Mouse (Mus musculus): Measurements from ENCODE around the gene Cd52. TPM values are rescaled to one million over a fixed set of nuclear protein-coding genes. Genes with fewer than 3 reads are reported as not detected.
A peak's percentile ranks its signal among the peaks of the same experiment; 100 is the strongest.

Gene Cd52
- total and polyA plus RNA-seq, 2 experiments from 2014 or later: 2.7 TPM; not detected in 1

- 63% methylated on average over 2 of the region's 2 CpGs for WGBS
- DNase-seq (ENCODE audit: low spot score) (no peak), ATAC-seq (no peak)
- H3K36me3 ChIP-seq (ENCODE audit: insufficient read depth, low read length): no peaks in the 10 kb centered on the region
- no peak overlapping the region for H3K9ac ChIP-seq (replicated peaks; ENCODE audit: low read length)
- no peaks in the 10 kb centered on the region for H3K9me3 ChIP-seq (ENCODE audit: low read length)
- no peak overlapping the region for H3K27ac ChIP-seq
- H3K4me3 ChIP-seq (ENCODE audit: low read length): no peak overlapping the region
- no peaks in the 10 kb centered on the region for H3K27me3 ChIP-seq (ENCODE audit: insufficient read depth, low read length)
- no peak overlapping the region for H3K4me2 ChIP-seq (ENCODE audit: low read depth, low read length)
- no peaks in the 10 kb centered on the region for H3K4me1 ChIP-seq (ENCODE audit: insufficient read depth, low read length)
- no peak for TF ChIP-seq CTCF (IDR thresholded peaks at IDR 0.05; ENCODE audit: low read depth)
Observed at GRCm38 (mm10) chr4:134043041-134043440, 51.8 kb downstream of the Cd52 start.

- Histone ChIP-seq H3K36me3 (ENCODE audit: insufficient read depth, low read length) (no peaks in the 10 kb centered on the region), H3K4me3 (ENCODE audit: low read length) (no peak overlapping the region), H3K27ac (no peak overlapping the region), H3K9me3 (ENCODE audit: low read length) (no peaks in the 10 kb centered on the region), H3K4me1 (ENCODE audit: insufficient read depth, low read length) (no peaks in the 10 kb centered on the region), H3K9ac (replicated peaks; ENCODE audit: low read length) (no peak overlapping the region), H3K4me2 (ENCODE audit: low read depth, low read length) (no peak overlapping the region), H3K27me3 (ENCODE audit: insufficient read depth, low read length) (no peaks in the 10 kb centered on the region)
- WGBS: 38% methylated on average over 9 of the region's 9 CpGs
- DNase-seq (ENCODE audit: low spot score) (peak; percentile 76), ATAC-seq (no peak)
- no peak for TF ChIP-seq CTCF (IDR thresholded peaks at IDR 0.05; ENCODE audit: low read depth)
Observed at GRCm38 (mm10) chr4:134041317-134042123, 53.4 kb downstream of the Cd52 start.

- H3K9ac ChIP-seq (replicated peaks; ENCODE audit: low read length): no peak overlapping the region
- DNase-seq (ENCODE audit: low spot score) (peak; percentile 85), ATAC-seq (peak; percentile 71)
- H3K9me3 ChIP-seq (ENCODE audit: low read length): no peaks in the 10 kb centered on the region
- peak; percentile 95 for TF ChIP-seq CTCF (IDR thresholded peaks at IDR 0.05; ENCODE audit: low read depth)
- no peak overlapping the region for H3K4me3 ChIP-seq (ENCODE audit: low read length)
- H3K36me3 ChIP-seq (ENCODE audit: insufficient read depth, low read length): no peaks in the 10 kb centered on the region
- H3K4me2 ChIP-seq (ENCODE audit: low read depth, low read length): no peak overlapping the region
- no peak overlapping the region for H3K27ac ChIP-seq
- no peaks in the 10 kb centered on the region for H3K4me1 ChIP-seq (ENCODE audit: insufficient read depth, low read length)
- 3% methylated on average over 16 of the region's 16 CpGs for WGBS
- no peaks in the 10 kb centered on the region for H3K27me3 ChIP-seq (ENCODE audit: insufficient read depth, low read length)
Observed at GRCm38 (mm10) chr4:134035953-134036352, 58.9 kb downstream of the Cd52 start.

Other genes with a start within 250 kb of the Cd52 start
- gene Rps6ka1, start 207.3 kb downstream of the Cd52 start, total RNA-seq (2014; rRNA removed): 28.0 and 31.1 TPM in 2 replicates
- 20.4 and 22.6 TPM in 2 replicates for gene Rps6ka1, start 207.3 kb downstream of the Cd52 start, polyA plus RNA-seq (2015; fragmentation: Nextera tagmentation; extraction: Ambion mirVana)
- gene Hmgn2, start 126.4 kb downstream of the Cd52 start, total RNA-seq (2014; rRNA removed): 195 and 225 TPM in 2 replicates
- 1,094 and 1,203 TPM in 2 replicates for gene Hmgn2, start 126.4 kb downstream of the Cd52 start, polyA plus RNA-seq (2015; fragmentation: Nextera tagmentation; extraction: Ambion mirVana)
- gene Dhdds, start 94.2 kb downstream of the Cd52 start, total RNA-seq (2014; rRNA removed): 43.1 and 49.5 TPM in 2 replicates
- 41.5 and 41.8 TPM in 2 replicates for gene Dhdds, start 94.2 kb downstream of the Cd52 start, polyA plus RNA-seq (2015; fragmentation: Nextera tagmentation; extraction: Ambion mirVana)
- not detected in 2 replicates for gene Lin28a, start 76.2 kb downstream of the Cd52 start, total RNA-seq (2014; rRNA removed)
- gene Lin28a, start 76.2 kb downstream of the Cd52 start, polyA plus RNA-seq (2015; fragmentation: Nextera tagmentation; extraction: Ambion mirVana): 0.05 TPM in 1 of 2 replicates, not detected in the other
- not detected in 2 replicates for gene Zfp683, start 41.2 kb downstream of the Cd52 start, total RNA-seq (2014; rRNA removed)
- not detected in 2 replicates for gene Zfp683, start 41.2 kb downstream of the Cd52 start, polyA plus RNA-seq (2015; fragmentation: Nextera tagmentation; extraction: Ambion mirVana)
- gene Crybg2, start 34.3 kb downstream of the Cd52 start, total RNA-seq (2014; rRNA removed): 1.7 and 2.8 TPM in 2 replicates
- gene Crybg2, start 34.3 kb downstream of the Cd52 start, polyA plus RNA-seq (2015; fragmentation: Nextera tagmentation; extraction: Ambion mirVana): 5.9 and 6.7 TPM in 2 replicates
- gene Ubxn11, start 7.5 kb upstream of the Cd52 start, total RNA-seq (2014; rRNA removed): 3.5 and 8.9 TPM in 2 replicates
- 14.0 and 14.6 TPM in 2 replicates for gene Ubxn11, start 7.5 kb upstream of the Cd52 start, polyA plus RNA-seq (2015; fragmentation: Nextera tagmentation; extraction: Ambion mirVana)
- gene Sh3bgrl3, start 33.7 kb upstream of the Cd52 start, total RNA-seq (2014; rRNA removed): 220 and 259 TPM in 2 replicates
- 553 and 564 TPM in 2 replicates for gene Sh3bgrl3, start 33.7 kb upstream of the Cd52 start, polyA plus RNA-seq (2015; fragmentation: Nextera tagmentation; extraction: Ambion mirVana)
- 12.9 and 19.6 TPM in 2 replicates for gene Cep85, start 92.0 kb upstream of the Cd52 start, total RNA-seq (2014; rRNA removed)
- 16.2 and 17.8 TPM in 2 replicates for gene Cep85, start 92.0 kb upstream of the Cd52 start, polyA plus RNA-seq (2015; fragmentation: Nextera tagmentation; extraction: Ambion mirVana)
- gene Gm7534, start 107.9 kb upstream of the Cd52 start, total RNA-seq (2014; rRNA removed): not detected in 2 replicates
- not detected in 2 replicates for gene Gm7534, start 107.9 kb upstream of the Cd52 start, polyA plus RNA-seq (2015; fragmentation: Nextera tagmentation; extraction: Ambion mirVana)
- gene Catsper4, start 132.3 kb upstream of the Cd52 start, total RNA-seq (2014; rRNA removed): not detected in 2 replicates
- gene Catsper4, start 132.3 kb upstream of the Cd52 start, polyA plus RNA-seq (2015; fragmentation: Nextera tagmentation; extraction: Ambion mirVana): 0.11 and 0.20 TPM in 2 replicates
- gene Cnksr1, start 143.3 kb upstream of the Cd52 start, total RNA-seq (2014; rRNA removed): 0.26 TPM in 1 of 2 replicates, not detected in the other
- 0.14 and 0.25 TPM in 2 replicates for gene Cnksr1, start 143.3 kb upstream of the Cd52 start, polyA plus RNA-seq (2015; fragmentation: Nextera tagmentation; extraction: Ambion mirVana)
- 0.31 TPM in 1 of 2 replicates, not detected in the other for gene E130218I03Rik, start 148.6 kb upstream of the Cd52 start, total RNA-seq (2014; rRNA removed)
- 0.95 and 1.4 TPM in 2 replicates for gene E130218I03Rik, start 148.6 kb upstream of the Cd52 start, polyA plus RNA-seq (2015; fragmentation: Nextera tagmentation; extraction: Ambion mirVana)
- 10.2 and 10.6 TPM in 2 replicates for gene Zfp593, start 150.5 kb upstream of the Cd52 start, total RNA-seq (2014; rRNA removed)
- 11.0 and 12.5 TPM in 2 replicates for gene Zfp593, start 150.5 kb upstream of the Cd52 start, polyA plus RNA-seq (2015; fragmentation: Nextera tagmentation; extraction: Ambion mirVana)
- not detected in 2 replicates for gene Gm30191, start 151.9 kb upstream of the Cd52 start, total RNA-seq (2014; rRNA removed)
- gene Gm30191, start 151.9 kb upstream of the Cd52 start, polyA plus RNA-seq (2015; fragmentation: Nextera tagmentation; extraction: Ambion mirVana): 0.59 and 0.79 TPM in 2 replicates
- gene Grrp1, start 159.0 kb upstream of the Cd52 start, total RNA-seq (2014; rRNA removed): 13.7 and 18.4 TPM in 2 replicates
- gene Grrp1, start 159.0 kb upstream of the Cd52 start, polyA plus RNA-seq (2015; fragmentation: Nextera tagmentation; extraction: Ambion mirVana): 11.1 and 12.2 TPM in 2 replicates
- 25.5 and 35.2 TPM in 2 replicates for gene Pdik1l, start 192.8 kb upstream of the Cd52 start, total RNA-seq (2014; rRNA removed)
- gene Pdik1l, start 192.8 kb upstream of the Cd52 start, polyA plus RNA-seq (2015; fragmentation: Nextera tagmentation; extraction: Ambion mirVana): 23.3 and 24.8 TPM in 2 replicates
- 0.32 and 1.5 TPM in 2 replicates for gene Trim63, start 220.0 kb upstream of the Cd52 start, total RNA-seq (2014; rRNA removed)
- gene Trim63, start 220.0 kb upstream of the Cd52 start, polyA plus RNA-seq (2015; fragmentation: Nextera tagmentation; extraction: Ambion mirVana): 0.84 and 1.1 TPM in 2 replicates
- gene Slc30a2, start 248.1 kb upstream of the Cd52 start, total RNA-seq (2014; rRNA removed): 0.43 TPM in 1 of 2 replicates, not detected in the other
- gene Slc30a2, start 248.1 kb upstream of the Cd52 start, polyA plus RNA-seq (2015; fragmentation: Nextera tagmentation; extraction: Ambion mirVana): 0.09 and 0.18 TPM in 2 replicates